Mouse (Mus musculus) adrenal gland, adult 2 months (tissue): Measurements from ENCODE around the gene Cpne7. TPM values are rescaled to one million over a fixed set of nuclear protein-coding genes. Genes with fewer than 3 reads are reported as not detected.
A peak's percentile ranks its signal among the peaks of the same experiment; 100 is the strongest.

Source experiments
- DNase-seq: peaks from one replicate; pipeline ENCODE4 v3.0.0; 2021
- long read RNA-seq: library from polyadenylated mRNA; stranded (forward); transcript quantifications from one replicate; pipeline ENCODE4 v2.0.0, GENCODE M21; 2021
- polyA plus RNA-seq: library from polyadenylated mRNA; depleted of rRNA; stranded (reverse); fragments of >200 nt; gene quantifications from 2 replicates; pipeline ENCODE4 v1.2.3, GENCODE M21; 2012; rRNA removed
- total RNA-seq, 2 experiments: library from RNA; stranded (reverse); gene quantifications; 2 replicates each; pipeline ENCODE4 v1.2.3; 2021

The Cpne7 gene
- total RNA-seq (1 to 10 TPM; 3.8 to 5.7 TPM), polyA plus RNA-seq (5.1 and 6.1 TPM in 2 replicates)
- long read RNA-seq, partial matches to known transcripts: 1 of 5 reads
- long read RNA-seq, other reads (novel, unspliced or antisense): 1 of 5 reads

DNA sequence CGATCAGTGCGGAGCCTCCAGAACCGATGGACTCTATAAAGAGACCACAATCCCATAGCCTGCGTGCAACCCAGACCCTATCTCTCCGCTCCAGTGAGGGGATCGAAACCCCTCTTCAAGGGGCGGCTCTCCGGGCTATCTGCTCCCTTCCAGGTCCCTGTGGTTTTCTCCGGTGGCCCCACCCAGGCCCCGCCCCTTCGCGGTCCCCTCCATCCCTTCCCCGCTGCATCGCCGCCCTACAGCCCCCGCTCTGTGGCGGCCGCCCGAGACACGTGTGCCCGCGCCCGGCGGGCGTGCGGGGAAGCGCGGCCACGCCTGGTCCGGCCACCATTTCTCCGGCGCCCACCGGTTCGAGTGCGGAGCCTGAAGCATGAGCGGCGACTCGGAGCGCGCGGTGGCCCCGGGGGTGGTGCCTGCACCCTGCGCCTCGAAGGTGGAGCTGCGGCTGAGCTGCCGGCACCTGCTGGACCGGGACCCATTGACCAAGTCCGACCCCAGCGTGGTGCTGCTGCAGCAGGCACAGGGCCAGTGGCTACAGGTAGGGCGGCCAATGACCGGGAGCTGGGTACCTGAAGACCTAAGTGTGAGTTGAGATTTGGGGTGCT is at the start of gene Cpne7:
Cpne7 (plus strand) TSS at position 248 of the 605 bp plus-strand sequence.
- no peak for DNase-seq

DNA sequence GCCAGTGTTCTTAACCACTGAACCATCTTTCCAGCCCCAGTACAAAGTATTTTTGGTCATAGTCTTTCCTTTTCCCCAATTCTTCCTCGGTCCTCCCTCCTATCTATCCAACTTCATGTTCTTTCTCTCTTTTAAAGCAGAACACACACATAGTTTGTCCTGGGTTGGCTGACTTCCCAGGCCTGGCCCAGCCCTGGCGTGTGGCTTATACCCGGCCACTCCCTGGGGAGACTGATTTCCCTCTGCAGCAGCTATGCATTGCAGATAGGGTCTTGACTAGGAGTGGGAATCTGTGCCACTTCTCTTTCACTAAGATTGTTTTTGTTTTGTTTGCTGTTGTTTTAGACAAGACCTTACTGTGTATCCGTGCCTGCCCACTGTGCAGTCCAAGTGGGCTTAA is 46.0 kb upstream of the Cpne7 start:
- DNase-seq: no peak

DNA sequence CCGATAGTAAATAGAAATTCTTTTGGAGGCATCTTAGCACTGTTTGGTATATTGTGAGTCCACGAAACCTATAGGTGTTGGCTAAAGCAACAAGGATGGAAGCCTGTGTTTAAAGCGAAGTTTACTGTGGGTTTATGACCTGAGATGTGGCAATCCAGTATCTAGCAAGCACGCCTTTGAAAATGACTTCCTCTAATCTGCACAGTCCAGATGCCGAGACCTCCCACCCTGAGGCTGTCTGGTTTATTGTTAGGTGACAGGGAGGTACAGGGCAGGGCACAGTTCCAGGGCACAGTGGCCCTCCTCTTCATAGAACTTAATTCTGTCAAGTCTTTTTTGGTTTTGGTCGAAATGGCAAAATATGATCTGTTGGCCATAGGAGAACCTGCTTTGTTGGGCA is 40.0 kb upstream of the Cpne7 start:
- no peak for DNase-seq

DNA sequence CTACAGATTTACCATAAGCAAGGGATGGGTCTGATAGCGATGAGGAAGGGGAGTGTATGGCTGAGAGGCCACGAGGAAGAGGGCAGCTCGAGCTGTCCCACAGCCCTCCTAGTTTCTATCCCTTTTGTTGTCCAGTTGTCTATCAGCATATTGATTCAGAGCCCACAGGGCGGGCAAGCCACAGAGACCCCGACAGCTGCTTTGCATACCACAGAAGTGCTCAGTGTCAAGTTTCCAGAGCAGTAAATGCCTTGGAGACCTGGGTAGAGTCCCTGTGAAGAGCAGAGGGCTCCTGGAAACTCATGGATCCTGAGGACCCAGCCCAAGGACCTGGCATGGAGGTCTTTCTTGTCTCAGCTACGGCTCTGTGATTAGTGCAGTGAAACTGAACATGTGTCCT is 34.2 kb upstream of the Cpne7 start:
- DNase-seq: no peak

DNA sequence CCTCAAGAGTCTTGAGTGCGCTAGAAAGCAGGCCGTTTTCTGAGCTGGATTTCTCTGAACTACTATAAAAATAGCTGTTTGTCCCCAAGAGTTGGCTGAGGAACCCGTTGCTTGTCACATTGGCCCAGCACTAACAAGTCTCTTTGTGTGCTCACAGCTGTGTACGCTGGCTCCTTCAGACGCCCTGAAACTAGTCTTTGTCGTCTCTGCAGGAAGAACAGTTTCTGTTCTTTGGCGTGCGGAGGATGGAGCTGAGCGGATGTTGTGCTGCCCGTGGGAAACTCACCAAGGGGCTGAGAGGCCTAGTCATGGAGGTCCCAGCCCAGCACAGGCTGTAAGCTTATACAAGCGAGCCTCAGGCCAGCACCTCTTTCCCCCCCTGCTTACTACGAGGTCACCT is 33.6 kb upstream of the Cpne7 start:
- no peak for DNase-seq

DNA sequence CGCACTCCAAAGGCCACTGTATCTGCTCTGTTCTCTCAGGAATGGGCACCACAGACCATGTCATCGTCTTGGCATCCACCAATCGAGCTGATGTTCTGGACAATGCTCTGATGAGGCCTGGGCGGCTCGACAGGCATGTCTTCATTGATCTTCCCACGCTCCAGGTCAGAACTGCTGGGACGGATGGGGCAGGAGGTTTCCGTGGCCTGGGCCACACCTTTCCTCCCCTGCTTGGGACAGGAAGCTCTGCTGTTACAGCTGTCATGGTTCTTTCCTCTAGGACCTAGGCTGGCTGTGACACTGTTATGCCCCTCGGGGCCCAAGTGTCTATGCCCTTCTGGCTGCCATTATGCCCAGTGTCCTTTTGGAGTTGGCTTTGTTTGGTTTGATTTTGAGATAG is 29.9 kb upstream of the Cpne7 start:
- no peak for DNase-seq

DNA sequence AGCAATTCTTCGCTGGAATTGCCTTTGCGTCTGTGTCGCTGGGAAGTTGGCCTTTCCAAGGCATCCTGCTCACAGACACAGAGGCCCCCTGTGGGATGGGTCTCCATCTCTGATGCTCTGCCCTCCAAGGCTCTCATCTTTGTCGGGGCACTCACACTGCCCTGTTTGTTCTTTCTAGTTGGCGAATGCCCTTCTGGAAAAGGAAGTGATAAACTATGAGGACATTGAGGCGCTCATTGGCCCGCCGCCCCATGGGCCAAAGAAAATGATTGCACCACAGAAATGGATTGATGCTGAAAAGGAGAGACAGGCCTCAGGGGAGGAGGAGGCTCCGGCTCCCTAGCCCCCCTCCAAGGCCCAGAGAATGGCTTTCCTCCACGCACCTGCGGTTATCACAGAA is 20.0 kb upstream of the Cpne7 start:
- DNase-seq: no peak

DNA sequence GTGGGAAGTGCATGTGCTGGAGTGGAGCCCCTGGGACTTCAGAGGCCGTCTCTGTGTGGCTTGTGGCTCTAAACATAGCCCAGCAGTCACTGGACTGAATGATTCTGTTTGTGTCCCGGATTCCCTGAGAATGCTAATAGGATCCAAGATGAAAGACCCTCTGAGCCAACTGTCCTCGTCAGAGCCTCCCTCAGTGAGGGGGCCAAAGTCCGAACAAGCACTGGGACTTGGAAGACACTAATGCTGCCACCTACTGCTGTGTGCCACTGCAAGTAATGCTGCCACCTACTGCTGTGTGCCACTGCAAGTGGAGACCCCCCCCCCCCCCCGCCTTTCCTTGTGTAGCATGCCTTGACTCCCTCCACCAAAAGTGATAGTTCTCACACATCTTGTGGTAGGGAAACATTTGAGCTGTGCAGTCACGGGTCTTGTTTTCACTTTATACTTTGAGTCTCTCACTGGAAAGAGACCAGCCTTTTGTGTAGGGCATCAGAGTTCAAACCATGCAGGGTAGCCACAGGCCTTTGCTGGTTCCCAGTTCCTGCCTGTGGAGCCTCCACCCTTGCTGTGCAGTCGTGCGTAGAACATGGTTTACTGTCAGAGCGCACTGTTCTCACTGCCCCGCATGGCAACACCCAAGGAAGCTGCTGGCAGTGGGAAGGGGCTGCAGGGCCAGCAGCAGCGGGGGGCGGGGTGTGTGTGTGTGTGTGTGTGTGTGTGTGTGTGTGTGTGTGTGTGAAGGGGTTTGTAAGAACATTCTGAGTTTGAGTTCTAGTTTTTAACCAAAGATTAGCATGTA is 19.2 kb upstream of the Cpne7 start:
- DNase-seq: no peak

DNA sequence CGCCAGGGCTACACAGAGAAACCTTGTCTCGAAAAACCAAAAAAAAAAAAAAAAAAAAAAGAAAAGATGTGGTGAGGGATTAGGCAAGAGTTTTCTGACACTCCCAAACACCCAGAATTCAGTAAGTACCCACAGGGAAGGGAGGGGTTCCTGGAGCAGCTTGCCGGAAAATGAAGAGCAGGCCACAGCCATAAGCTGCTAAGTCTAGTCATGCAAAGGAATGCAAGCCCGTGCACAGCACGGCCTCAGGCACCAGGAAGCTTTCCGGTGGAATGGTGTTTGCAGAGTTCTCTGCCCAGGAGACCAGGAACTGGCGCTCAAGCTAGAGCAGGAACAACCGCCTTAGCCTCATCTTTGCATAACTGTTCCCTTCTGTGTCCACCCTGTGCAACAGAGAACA is 16.9 kb upstream of the Cpne7 start:
- DNase-seq: no peak

DNA sequence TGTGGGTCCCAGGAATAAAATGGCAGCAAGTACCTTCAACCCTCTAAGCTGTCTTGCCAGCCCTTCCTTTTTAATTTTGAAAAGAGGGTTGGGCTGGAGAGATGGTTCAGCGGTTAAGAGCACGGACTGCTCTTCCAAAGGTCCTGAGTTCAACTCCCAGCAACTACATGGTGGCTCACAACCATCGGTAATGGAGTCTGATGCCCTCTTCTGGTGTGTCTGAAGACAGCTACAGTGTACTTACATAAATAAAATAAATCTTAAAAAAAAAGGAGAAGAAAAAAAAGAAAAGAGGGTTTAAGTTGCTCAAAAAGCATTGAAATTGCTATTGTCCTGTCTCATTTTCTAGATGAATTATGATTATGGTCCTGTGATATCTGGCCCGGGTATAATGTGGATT is 15.9 kb upstream of the Cpne7 start:
- DNase-seq: no peak

DNA sequence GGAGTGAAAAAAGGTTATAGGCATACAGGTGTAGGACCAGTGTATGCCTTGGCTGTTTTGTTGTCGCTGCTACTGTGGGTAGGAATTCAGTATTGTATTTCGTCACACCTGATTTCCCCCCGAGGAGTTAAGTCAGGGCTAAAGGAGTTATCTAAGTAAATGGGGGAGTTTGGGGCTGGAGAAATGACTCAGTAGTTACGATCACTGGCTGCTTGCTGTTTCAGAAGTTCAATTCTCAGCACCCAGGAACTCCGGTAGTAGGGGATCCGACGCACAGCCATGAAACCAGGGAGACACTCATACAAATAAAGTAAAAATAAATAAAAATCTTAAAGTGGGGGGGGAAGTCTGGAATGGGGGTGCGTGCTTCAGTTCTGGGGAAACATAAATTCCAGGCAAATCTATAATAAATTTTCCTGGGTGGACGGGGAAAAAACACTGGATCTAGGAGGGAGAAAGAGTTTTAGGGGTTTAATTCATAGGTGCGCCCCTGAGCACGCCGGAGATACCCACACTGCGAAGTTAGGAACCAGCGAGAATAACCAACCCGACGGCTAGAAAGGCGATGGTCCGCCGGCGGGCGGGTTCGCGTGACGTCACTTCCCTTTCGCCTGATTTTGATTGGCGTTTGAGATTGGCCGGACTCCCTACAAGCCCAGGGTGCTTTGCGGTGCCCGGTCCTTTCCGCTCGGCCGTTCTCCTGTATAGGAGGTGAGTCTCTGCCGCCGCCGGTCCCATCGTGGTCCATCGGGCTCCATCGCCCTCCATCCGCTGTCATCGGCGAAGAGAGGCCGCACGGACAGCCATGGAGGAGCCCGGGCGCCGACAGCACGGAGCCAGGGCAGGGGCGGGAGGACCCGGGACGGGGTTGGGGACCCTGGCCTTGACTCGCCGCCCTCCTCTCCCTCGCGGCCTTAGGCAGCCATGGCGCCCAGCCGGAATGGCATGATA is 15.2 kb upstream of the Cpne7 start, which contains the start of gene Rpl13:
Rpl13 (plus strand) TSS at position 616 of the 951 bp plus-strand sequence.
- DNase-seq: peak; percentile 97

DNA sequence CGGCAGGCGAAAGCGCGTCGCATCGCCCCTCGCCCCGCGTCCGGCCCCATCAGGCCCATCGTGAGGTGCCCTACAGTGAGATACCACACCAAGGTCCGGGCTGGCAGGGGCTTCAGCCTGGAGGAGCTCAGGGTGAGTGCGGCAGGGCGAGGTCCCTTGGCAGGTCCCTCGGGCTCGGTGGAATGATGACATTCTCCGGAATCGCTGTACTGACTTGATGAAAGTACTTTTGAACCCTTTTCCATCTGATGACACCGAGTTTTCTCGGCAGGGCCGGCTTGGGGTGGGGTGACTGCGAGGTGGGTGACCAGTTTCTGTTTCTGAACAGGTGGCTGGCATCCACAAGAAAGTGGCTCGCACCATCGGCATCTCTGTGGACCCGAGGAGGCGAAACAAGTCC is 14.3 kb upstream of the Cpne7 start:
- peak; percentile 29 for DNase-seq

DNA sequence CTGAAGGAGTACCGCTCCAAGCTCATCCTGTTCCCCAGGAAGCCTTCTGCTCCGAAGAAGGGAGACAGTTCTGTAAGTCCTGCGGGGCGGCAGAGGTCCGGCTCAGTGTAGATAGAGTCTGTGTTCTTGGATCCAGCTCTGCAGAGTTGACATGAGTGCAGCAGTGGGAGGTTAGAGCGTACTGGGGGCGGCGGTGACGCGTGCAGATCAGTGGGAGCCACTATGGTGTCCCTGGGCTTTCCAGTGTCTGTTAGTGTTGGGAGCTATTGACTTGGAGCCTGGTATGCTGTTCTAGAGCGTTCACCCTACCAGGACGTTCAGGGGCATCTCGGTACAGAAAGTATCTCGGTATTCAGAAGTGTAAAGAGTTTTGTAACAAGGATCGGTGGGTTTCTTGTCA is 13.9 kb upstream of the Cpne7 start:
- DNase-seq: no peak

DNA sequence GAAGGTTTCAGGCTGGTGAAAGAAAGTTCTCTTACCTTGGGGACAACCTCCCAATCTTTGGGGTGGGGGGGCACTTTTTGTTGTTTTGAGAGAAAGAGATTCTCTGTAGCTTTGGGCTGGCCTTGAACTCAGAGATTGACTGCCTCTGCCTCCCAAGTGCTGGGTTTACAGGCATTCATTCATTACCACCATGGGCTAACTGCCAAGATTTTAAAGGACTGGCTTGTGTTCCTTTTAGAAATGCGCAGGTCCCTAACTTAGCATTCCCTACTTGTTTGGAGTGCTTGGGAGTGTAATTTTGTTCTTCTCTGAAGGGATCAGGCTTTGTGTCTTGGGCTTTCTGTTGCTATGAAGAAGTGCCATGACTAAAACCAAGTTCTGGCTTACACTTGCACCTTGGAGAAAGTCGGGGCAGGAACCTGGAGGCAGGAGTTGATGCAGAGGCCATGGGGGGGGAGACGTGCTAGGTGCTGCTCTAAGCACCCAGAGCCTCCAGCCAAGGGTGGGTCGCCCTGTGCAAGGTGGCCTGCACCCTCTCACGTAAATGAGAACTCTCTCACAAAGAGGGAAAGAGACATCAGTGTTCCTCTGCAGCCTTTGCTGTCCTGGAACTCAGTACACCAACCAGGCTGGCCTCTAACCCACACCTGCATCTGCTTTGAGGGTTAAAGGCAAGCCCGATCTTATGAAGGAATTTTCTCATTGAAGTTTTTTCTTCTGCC is 13.0 kb upstream of the Cpne7 start:
- DNase-seq: no peak

DNA sequence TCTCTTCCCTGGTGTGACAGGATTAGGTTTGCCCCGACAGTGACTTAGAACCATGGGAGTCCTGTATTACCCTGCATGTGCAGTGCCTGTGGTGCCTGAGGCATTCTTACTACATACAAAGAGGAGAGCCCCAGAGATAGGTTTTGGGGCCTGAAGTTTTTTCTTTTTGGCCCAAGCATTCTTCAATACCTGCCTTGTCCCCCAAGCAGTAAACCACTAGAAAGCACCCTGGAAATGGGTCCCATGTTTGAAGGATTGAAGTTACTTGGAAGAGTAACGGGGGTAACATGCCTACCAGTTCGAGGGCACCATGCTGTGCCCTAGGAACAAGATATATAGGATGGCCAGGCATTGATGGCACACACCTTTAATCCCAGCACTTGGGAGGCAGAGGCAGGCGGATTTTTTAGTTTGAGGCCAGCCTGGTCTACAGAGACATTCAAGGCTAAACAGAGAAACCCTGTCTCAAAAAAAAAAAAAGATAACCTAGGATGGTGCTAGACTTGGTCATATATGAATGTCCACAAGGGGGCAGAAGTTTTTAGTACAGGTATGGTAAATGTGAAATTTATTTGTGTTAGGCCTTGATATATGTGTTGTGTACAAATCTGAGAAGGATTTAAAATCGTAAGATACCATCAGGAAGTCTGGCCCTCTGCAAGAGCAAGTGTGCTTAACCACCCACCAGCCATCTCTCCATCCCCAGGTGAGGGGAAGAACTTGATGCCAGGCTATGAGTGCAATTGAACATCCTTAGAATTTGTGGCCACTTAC is 11.4 kb upstream of the Cpne7 start:
- no peak for DNase-seq

DNA sequence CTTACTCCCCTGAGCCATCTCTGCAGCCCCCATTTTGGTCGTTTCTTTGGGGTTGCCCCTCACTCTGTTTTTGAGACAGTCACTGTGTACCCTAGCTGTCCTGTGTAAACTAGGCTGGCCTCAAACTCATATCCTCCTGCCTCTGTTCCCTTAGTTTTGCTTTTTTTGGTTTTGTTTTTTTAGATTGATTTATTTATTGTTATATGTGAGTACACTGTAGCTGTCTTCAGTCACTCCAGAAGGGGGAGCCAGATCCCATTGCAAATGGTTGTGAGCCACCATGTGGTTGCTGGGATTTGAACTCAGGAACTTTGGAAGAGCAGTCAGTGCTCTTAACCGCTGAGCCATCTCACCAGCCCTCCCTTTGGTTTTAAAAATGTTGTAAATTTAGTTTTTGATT is 10.6 kb upstream of the Cpne7 start:
- DNase-seq: no peak

DNA sequence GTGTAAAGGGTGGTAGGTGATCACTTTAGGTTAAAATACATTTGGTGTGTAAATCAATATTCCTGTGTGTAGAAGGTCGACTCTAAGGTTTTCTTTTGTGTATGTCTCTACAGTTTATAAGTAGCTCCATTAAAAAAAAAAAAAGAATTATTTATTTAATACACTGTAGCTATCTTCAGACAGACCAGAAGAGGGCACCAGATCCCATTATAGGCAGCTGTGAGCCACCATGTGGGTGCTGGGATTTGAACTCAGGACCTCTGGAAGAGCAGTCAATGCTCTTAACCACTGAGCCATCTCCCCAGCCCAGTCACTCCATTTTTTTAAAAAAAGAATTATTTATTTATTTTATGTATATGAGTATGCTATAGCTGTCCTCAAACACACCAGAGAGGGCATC is 9.2 kb upstream of the Cpne7 start:
- DNase-seq: no peak

DNA sequence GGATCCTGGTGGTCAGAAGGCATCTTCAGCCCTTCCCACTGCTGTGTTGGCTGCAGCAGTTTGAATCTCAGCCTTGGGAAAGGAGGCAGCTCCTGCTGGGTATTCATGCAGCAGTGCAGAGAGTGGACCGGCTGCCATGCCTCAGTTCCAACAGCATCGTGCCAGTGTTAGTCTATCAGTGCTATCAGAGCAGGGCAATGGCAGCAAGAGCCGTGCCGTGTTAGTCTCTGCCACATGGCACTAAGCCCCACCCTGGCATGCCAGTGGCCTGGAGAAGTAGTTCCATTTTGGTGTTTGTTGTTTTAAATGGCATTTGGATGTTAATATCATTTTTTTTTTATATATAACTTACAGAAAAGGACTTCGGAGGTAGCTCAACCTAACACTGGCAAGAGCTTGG is 8.2 kb upstream of the Cpne7 start:
- no peak for DNase-seq

DNA sequence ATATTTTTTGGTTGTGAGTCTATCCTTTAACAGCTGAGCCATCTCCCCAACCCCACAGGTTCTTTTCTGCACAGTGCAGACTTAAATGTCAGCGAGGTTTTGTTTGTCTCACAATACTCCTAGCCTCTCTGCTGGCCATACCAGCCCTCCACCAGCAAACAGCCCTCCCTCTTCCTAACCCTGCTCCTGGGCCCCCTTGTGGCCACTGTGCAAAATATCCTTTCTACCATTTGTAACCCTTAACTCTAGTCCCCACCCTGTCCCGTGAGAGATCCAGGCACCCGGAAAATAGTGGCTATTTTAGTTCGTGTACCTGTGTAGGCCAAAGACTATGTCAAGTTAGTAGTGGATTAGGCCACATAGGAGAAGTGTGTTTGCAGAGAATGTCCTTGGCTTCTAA is 6.5 kb upstream of the Cpne7 start:
- DNase-seq: peak; percentile 56

DNA sequence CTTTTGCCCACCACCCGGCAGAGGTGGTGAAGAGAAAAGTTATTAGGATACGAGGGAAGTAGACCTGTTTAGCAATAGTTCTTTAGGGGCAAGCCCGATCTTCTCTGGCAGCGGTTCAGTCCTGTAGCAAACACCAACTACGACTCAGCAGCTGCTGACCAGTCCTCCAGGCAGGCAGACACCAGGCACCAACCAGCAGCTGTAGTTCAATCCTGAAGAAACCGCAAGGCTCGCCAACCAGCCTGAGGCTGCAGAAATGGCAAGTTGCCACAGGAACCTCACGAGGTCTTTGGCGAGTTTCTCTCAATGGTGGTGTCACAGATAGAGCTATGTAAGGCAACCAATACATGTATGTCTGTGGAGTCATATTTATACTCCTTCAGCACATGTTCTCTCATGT is 4.3 kb upstream of the Cpne7 start:
- no peak for DNase-seq

DNA sequence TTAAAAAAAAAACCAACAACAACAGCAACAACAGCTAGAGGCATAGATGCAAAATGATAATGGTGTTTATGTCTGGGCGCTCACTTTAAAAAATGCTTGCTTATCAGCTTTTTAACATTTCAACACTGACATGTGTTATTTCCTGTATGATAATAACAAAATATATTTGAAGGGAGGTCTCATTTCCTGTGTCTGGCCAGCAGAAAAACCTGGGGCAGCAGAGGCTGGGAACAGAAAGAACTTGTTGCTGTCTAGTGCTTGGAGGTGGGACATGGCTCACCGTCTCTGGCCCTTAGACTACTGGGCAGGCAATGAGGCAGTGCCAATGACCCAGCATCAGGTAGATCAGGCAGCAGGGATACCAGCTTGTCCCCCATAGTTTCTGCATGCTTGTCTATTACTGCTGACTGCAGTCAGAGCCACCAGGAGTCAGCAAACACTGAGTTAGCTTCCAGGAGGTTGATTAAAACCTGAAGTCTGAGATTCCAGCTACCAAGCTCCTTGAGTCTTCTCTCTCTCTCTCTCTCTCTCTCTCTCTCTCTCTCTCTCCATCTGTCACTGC is 3.2 kb upstream of the Cpne7 start:
- no peak for DNase-seq
